Mouse (Mus musculus) lung, postnatal 0 days (tissue): Measurements from ENCODE around the gene Sumo3.

Source experiments
- CTCF ChIP-seq: IDR thresholded peaks from 2 replicates; pipeline ENCODE4 v1.5.1; 2016; ENCODE audit warnings: antibody characterized with exemption, mild to moderate bottlenecking
- EP300 ChIP-seq: IDR thresholded peaks from 2 replicates; pipeline ENCODE4 v1.6.1; 2016; ENCODE audit warnings: antibody characterized with exemption, mild to moderate bottlenecking, control low read depth

DNA sequence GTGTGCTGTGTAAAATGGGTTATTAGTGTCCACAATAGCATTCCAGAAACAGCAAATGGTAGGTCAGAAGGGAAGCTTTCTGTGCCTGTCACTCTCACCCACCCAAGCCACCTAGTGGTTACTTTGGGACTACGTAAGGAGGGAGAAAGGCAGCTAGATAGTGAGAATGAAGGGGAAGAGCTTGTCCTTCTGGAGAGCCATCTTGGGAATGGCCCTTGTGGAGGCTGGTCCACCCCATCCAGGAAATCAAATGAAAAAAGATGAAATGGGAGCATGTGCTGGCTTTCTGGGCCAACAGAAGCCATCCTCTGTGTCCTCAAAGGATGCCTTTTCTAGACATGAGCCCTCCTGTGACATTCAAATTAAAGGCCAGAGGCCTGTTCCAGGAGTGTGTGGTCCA is 529 bp upstream of the Sumo3 start:
- TF ChIP-seq CTCF, result peak; percentile 80
- no peak for TF ChIP-seq EP300
